Mouse (Mus musculus) stomach, postnatal 0 days (tissue): ENCODE results near the gene Naaladl2.

ENCODE experiments used
- CTCF ChIP-seq: IDR thresholded peaks from 2 replicates; pipeline ENCODE4 v1.5.1; 2016; ENCODE audit warnings: antibody characterized with exemption, low read depth, mild to moderate bottlenecking, moderate library complexity
- EP300 ChIP-seq: optimal IDR thresholded peaks from 2 replicates; pipeline ENCODE3; 2016; ENCODE audit warnings: antibody characterized with exemption

DNA sequence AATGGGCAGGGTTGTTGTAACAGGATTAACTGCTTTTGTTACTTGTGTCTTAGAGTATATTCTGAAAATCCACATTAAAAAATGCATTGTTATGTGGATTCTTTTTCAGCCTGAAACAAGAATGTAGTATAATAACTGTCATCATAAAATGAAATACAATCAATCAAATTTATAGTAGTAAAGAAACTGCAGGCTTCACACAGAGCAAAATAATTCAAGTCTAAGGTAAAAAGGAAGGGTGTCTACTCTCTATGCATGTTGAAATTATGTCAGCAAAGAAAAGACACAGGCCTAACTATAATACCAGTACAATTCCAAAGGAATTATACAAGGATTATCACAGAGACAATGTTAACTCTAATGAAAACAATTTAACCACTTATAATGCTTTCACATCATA, 752.3 kb downstream of the Naaladl2 start:
- TF ChIP-seq EP300 (no peak), CTCF (no peak)
